Mouse (Mus musculus): ENCODE measurements at regions not wholly inside any gene's neighbourhood (a gene's known extent, or its start where the extent isn't known, plus 50 kb on each side); places are given as distances from the start of the nearest gene placed in this dataset.

DNA sequence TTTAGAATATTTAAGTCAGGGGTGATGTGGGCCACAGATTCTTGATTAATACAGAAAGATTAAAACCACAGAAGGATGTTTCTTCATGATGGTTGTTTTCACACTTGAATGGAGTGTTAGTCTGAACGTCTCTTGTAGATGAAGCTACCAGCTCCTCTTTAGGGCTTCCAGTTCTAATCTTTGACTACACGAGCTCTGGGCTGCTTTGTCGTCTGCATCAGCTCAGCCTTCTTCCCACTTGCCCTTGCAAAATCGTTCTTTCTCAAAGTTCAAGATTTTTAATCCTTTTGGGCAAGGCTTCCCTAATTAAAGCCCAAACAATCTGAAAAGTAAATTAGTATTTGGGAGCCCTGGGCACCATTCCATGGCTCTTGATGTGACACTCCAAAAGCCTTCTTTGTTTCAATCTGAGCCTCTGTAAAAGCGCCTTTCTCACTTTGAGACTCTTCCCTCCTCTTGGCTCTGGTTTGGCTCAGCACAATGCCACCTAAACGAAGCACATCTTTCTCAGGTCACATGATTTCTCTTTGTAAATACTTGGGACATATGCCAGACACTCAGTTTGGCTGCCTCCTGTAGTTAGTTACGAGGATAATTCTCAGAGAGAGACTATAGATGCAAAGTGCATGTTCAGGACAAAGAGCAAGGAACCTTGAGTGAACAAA, 238.6 kb upstream of the Mpped2 start:
- TF ChIP-seq CTCF (IDR thresholded peaks at IDR 0.05; ENCODE audit: low read depth, low read length): no peak
- no peak for TF ChIP-seq GATA1 (IDR thresholded peaks at IDR 0.05; ENCODE audit: borderline replicate concordance, low read length)

Measured in G1E (cell line).